Mouse (Mus musculus) stomach, embryonic 16.5 days (tissue): Measurements from ENCODE around the gene Fxn. TPM values are rescaled to one million over a fixed set of nuclear protein-coding genes. Genes with fewer than 3 reads are reported as not detected.

Experiments
- ATAC-seq: fragments of 200-750 bp; cut with Nextera tagmentation; 2 replicates; pipeline ENCODE4 v1.8.0; 2017; ENCODE audit warnings: moderate number of reproducible peaks, moderate TSS enrichment; ENCODE audit not compliant: insufficient read depth, low FRiP score
- H3K27ac ChIP-seq: fragments of 300-500 bp; sonication (generic); 2 replicates; pipeline ENCODE4 v1.5.1; 2014; ENCODE audit warnings: low read length
- H3K27me3 ChIP-seq: fragments of 300-500 bp; sonication (generic); 2 replicates; pipeline ENCODE4 v1.6.1; 2014; ENCODE audit warnings: low read length, control low read depth, mixed read lengths; ENCODE audit not compliant: control insufficient read depth, insufficient read depth
- H3K36me3 ChIP-seq: fragments of 300-500 bp; sonication (generic); 2 replicates; pipeline ENCODE4 v1.6.1; 2014; ENCODE audit warnings: low read length; ENCODE audit not compliant: control insufficient read depth, insufficient read depth
- H3K4me1 ChIP-seq: fragments of 300-500 bp; sonication (generic); 2 replicates; pipeline ENCODE4 v1.6.1; 2014; ENCODE audit warnings: low read length, control low read depth, mixed read lengths; ENCODE audit not compliant: control insufficient read depth, insufficient read depth
- H3K4me2 ChIP-seq: fragments of 300-500 bp; sonication (generic); 2 replicates; pipeline ENCODE4 v1.6.1; 2014; ENCODE audit warnings: low read depth, low read length, mixed read lengths
- H3K4me3 ChIP-seq: fragments of 300-500 bp; sonication (generic); replicated peaks from 2 replicates; pipeline ENCODE4 v1.5.1; 2014; ENCODE audit warnings: mild to moderate bottlenecking, low read length
- H3K9ac ChIP-seq: fragments of 300-500 bp; sonication (generic); 2 replicates; pipeline ENCODE4 v1.6.1; 2014; ENCODE audit warnings: low read length
- H3K9me3 ChIP-seq: fragments of 300-500 bp; sonication (generic); replicated peaks from 2 replicates; pipeline ENCODE4 v1.6.1; 2016; ENCODE audit warnings: low read length, control low read depth; ENCODE audit not compliant: control insufficient read depth
- WGBS: fragments of 180-500 bp; shearing (Covaris S2); extraction: QIAGEN DNeasy Blood & Tissue Kit; methylation state at CpG from one replicate; pipeline ENCODE4 v1.1.7; 2014; 5-methylcytosine and 5-hydroxymethylcytosine counted together
- polyA plus RNA-seq: library from polyadenylated mRNA; unstranded; fragments of >200 nt; fragmentation: Nextera tagmentation; extraction: Ambion mirVana; gene quantifications from 2 replicates; pipeline ENCODE4 v1.2.1, GENCODE M21; 2015

Gene Fxn
- polyA plus RNA-seq, 1 experiment from 2014 or later = 40.2 TPM

DNA sequence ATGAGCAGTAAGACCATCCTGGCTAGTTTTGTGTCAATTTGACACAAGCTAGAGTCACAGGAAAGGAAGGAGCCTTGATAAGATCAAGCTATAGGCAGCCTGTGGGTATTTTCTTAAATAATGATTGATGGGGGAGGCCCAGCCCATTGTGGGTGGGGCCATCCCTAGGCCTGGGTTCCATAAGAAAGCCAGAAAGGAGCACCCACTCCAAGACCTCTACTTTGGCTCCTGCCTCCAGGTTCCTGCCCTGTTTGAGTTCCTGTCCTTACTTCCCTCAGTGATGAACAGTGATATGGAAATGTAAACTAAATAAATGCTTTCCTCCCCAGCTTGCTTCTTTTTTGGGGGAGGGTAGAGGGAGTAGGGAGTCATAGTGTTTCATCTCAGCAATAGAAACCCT lies 62.6 kb downstream of the Fxn start:
- H3K27ac ChIP-seq = no peak overlapping the region
- no peak for ATAC-seq
- no peaks in the 10 kb centered on the region for H3K9me3 ChIP-seq
- H3K4me2 ChIP-seq = no peak overlapping the region
- no peak overlapping the region for H3K9ac ChIP-seq
- H3K4me3 ChIP-seq = no peak overlapping the region
- H3K4me1 ChIP-seq = peaks cover 9% of the 10 kb centered on the region
- H3K36me3 ChIP-seq = no peaks in the 10 kb centered on the region
- H3K27me3 ChIP-seq = no peaks in the 10 kb centered on the region

- no peaks in the 10 kb centered on the region for H3K9me3 ChIP-seq
- no peak for ATAC-seq
- H3K4me2 ChIP-seq = no peak overlapping the region
- no peaks in the 10 kb centered on the region for H3K27me3 ChIP-seq
- H3K36me3 ChIP-seq = no peaks in the 10 kb centered on the region
- H3K4me1 ChIP-seq = peaks cover 9% of the 10 kb centered on the region
- WGBS = 91% methylated on average over 9 of the region's 9 CpGs
- H3K4me3 ChIP-seq = no peak overlapping the region
- H3K9ac ChIP-seq = no peak overlapping the region
- no peak overlapping the region for H3K27ac ChIP-seq
Measured at GRCm38 (mm10) chr19:24216771-24217170, 63.6 kb downstream of the Fxn start.

DNA sequence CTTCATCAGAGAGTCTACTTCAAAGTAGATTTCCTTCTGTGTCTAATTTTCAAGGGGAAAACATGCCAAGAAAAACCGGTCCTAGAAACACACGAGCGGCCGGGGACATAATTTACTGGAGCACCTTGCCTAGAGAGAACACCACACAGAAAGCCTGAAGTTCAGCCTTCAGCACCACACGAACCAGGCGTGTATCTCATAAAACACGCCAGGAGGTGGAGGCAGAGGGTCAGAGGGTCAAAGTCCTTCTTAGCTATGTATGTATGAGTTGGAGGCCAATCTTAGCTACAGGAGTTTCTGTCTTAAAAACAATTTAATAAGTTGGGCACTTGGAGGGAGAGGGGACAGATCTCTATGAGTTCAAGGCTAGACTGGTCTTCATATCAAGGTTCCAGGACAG lies 65.5 kb downstream of the Fxn start:
- H3K4me1 ChIP-seq = no peaks in the 10 kb centered on the region
- WGBS = 79% methylated on average over 7 of the region's 7 CpGs
- no peaks in the 10 kb centered on the region for H3K36me3 ChIP-seq
- no peak overlapping the region for H3K4me3 ChIP-seq
- H3K27me3 ChIP-seq = no peaks in the 10 kb centered on the region
- no peak overlapping the region for H3K4me2 ChIP-seq
- H3K9ac ChIP-seq = no peak overlapping the region
- ATAC-seq = no peak
- H3K9me3 ChIP-seq = no peaks in the 10 kb centered on the region
- H3K27ac ChIP-seq = no peak overlapping the region

GRCm38 (mm10) chr19:24213299-24213698 lies 67.1 kb downstream of the Fxn start:
- Histone ChIP-seq H3K9me3 (0 out of 2 replicates have a peak, but pooled peaks cover under 1% of the 10 kb centered on the region), H3K36me3 (no peaks in the 10 kb centered on the region), H3K4me1 (no peaks in the 10 kb centered on the region), H3K9ac (no peak overlapping the region), H3K4me3 (no peak overlapping the region), H3K4me2 (no peak overlapping the region), H3K27ac (no peak overlapping the region), H3K27me3 (no peaks in the 10 kb centered on the region)
- no peak for ATAC-seq
- WGBS = 35% methylated on average over 7 of the region's 7 CpGs

DNA sequence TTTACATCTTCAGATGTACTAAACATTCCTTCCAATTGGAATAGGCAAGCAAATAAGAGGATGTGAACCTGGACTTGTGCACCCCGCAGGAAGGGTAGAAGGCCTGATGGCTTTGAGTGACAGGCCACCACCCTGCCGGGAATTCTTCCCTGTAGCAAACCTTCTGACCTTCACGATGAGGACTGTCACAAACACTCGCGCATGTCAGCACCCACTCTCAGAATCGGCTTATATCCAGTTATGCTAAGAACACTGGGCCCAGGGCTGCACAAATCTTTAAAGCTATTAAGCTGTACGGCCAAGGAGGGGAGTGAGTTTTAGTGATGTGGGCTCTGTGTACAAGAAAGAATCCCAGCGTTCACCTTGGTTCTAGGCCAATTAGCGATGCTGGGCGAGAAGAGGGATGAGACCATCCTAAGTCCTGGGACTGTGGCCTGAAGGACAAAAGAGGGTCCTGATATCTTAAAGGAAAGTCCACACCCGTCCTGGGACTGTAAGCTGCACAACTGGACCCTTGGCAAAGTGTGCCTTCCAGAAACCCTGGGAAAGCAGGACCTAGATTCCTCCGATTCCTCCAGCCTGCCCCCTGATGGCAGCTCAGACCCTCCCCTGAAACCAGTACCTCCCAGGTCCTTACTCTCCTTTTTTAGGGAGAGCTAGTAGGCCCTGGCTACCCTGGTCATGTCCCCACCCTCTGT lies 67.7 kb downstream of the Fxn start:
- no peak overlapping the region for H3K4me2 ChIP-seq
- H3K4me1 ChIP-seq = no peaks in the 10 kb centered on the region
- H3K27me3 ChIP-seq = no peaks in the 10 kb centered on the region
- no peak overlapping the region for H3K9ac ChIP-seq
- WGBS = 86% methylated on average over 12 of the region's 12 CpGs
- 0 out of 2 replicates have a peak, but pooled peaks cover 7% of the 10 kb centered on the region for H3K9me3 ChIP-seq
- no peaks in the 10 kb centered on the region for H3K36me3 ChIP-seq
- no peak overlapping the region for H3K4me3 ChIP-seq
- no peak for ATAC-seq
- H3K27ac ChIP-seq = no peak overlapping the region

Other genes starting within 250 kb of the Fxn start
- 0.47 and 0.75 TPM in 2 replicates for gene Fam189a2, start 249.6 kb downstream of the Fxn start, polyA plus RNA-seq
- gene Tjp2, start 55.6 kb downstream of the Fxn start, polyA plus RNA-seq = 30.4 and 31.1 TPM in 2 replicates
- gene Fam122a, start 196.8 kb upstream of the Fxn start, polyA plus RNA-seq = 35.0 and 37.6 TPM in 2 replicates